Mouse (Mus musculus): ENCODE measurements around the gene Rasgrp2. TPM values are rescaled to one million over a fixed set of nuclear protein-coding genes. Genes with fewer than 3 reads are reported as not detected.
A peak's percentile ranks its signal among the peaks of the same experiment; 100 is the strongest.

Rasgrp2 gene
- polyA plus RNA-seq, 1 experiment from 2014 or later = 7.0 TPM

DNA sequence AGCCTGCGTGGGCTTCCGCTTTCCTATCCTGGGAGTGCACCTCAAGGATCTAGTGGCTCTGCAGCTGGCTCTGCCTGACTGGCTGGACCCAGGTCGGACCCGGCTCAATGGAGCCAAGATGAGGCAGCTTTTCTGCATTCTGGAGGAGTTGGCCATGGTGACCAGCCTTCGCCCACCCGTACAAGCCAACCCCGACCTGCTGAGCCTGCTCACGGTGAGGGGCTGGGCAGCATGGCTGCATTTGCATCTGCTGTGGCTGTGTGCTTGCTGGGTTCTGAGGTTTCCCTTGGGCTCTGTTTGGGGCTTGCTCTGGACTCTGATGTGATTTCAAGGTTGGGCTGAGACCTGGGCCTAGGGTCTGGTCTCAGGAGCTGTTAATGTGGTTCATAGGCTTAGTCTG is 8.0 kb downstream of the Rasgrp2 start:
- in situ Hi-C loops (cut with MboI; ENCODE audit: low pct_unique_long_range_greater_than_20kb) = no loop called here
- peaks cover 13% of the 10 kb centered on the region for H3K27me3 ChIP-seq
- ChIA-PET CTCF (no interaction called here), POLR2A (no interaction called here)
- DNase-seq (ENCODE audit: low read depth, low spot score) (no peak), ATAC-seq (no peak)
- no peak for TF ChIP-seq CTCF (IDR thresholded peaks at IDR 0.05)

DNA sequence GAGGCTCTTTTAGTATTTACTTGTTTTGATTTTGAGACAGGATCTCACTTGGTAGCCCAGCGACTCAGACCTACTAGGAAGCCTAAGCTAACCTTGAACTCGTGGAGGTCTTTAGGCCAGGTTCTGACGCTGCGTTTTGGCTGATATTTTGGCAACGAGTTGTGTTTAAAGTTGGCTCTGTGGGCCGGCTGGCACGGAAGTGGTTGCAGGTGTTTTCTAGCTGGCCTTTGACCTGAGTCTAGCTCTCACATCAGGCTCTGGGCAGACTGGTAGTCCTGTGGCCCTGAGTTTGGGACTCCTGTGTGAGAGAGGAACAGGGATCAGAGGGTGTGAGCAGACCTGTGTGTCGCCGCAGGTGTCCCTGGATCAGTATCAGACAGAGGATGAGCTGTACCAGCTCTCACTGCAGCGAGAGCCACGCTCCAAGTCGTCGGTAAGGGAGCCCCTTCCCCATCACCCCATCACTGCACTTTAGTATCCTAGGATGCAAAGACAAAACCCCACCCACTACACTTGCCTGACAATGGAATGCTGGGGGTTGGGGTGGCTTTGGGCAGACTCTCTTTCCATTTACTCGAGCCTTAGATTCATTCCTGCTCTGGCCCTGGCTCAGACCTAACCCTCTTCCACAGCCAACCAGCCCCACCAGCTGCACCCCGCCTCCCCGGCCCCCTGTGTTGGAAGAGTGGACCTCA is 8.8 kb downstream of the Rasgrp2 start:
- POLR2A ChIA-PET = no interaction called here
- CTCF ChIA-PET = no interaction called here
- in situ Hi-C loops (cut with MboI; ENCODE audit: low pct_unique_long_range_greater_than_20kb) = no loop called here
- TF ChIP-seq CTCF (IDR thresholded peaks at IDR 0.05) = no peak
- DNase-seq (ENCODE audit: low read depth, low spot score) (no peak), ATAC-seq (no peak)
- H3K27me3 ChIP-seq = peaks cover 18% of the 10 kb centered on the region

DNA sequence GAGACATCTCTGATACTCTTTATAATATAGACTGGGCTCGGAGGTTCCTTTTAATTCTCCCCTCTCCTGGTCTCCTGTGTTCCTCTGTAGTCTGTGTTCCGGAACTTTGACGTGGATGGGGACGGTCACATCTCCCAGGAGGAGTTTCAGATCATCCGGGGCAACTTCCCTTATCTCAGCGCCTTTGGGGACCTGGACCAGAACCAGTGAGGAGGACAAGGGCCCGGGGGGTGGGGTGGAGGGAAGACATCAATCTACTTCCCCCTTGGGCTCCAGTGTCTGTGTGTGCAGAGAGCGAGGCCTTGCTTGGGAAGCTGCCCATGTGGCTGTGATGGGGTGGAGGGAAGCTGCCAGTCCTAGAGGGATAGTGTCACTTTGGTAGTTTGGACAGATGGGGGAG is 9.6 kb downstream of the Rasgrp2 start:
- in situ Hi-C loops (cut with MboI; ENCODE audit: low pct_unique_long_range_greater_than_20kb) = no loop called here
- ATAC-seq = no peak
- no peak for DNase-seq (ENCODE audit: low read depth, low spot score)
- ChIA-PET POLR2A (interaction anchor here (0.5 kb wide), 1 partner anchor 214 kb away, joined by 4 read pairs; no protein-coding TSS in a partner anchor), CTCF (interaction anchor here (1.4 kb wide), 1 partner anchor 9 kb away, joined by 4 read pairs; no protein-coding TSS in a partner anchor)
- peaks cover 12% of the 10 kb centered on the region for H3K27me3 ChIP-seq
- TF ChIP-seq CTCF (IDR thresholded peaks at IDR 0.05) = no peak

DNA sequence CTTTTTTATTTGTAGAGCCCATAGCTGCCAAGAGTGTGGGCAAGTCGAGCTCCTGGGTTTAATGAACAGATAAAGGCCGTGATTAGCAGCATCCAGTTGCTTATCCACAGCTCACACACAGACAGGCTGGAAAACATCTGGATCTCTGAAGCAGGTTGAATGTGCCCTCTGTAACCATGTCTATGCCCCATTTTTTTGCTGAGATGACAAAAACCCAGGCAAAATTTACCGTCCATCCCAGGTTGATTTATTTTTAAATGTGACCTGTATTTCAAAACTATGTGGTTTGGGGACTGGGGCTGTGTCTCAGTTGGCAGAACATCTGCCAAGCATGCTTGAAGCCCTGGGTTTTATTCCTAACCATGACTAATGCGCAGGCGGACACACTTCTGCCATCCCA is 10.0 kb downstream of the Rasgrp2 start:
- in situ Hi-C loops (cut with MboI; ENCODE audit: low pct_unique_long_range_greater_than_20kb) = no loop called here
- H3K27me3 ChIP-seq = peaks cover 12% of the 10 kb centered on the region
- POLR2A ChIA-PET = interaction anchor here (0.5 kb wide), 1 partner anchor 214 kb away, joined by 4 read pairs; no protein-coding TSS in a partner anchor
- CTCF ChIA-PET = interaction anchor here (1.4 kb wide), 1 partner anchor 9 kb away, joined by 4 read pairs; no protein-coding TSS in a partner anchor
- no peak for TF ChIP-seq CTCF (IDR thresholded peaks at IDR 0.05)
- no peak for ATAC-seq
- DNase-seq (ENCODE audit: low read depth, low spot score) = no peak

DNA sequence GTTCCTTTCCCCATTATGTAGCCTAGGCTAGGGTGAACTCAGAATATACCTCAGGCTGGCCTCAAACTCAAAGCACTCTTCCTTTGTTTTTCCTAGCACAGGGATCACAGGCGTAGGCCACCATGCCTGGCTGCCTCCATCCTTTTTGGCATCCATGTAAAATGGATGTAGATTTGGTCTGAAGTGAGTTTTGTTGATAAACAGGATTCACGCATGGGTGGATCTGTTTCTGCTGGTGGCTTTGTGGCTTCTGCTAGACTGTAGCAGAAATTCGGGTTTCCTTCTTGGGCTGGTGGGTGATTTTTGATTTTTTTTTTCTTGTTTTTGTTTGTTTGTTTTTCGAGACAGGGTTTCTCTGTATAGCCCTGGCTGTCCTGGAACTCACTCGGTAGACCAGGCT is 10.8 kb downstream of the Rasgrp2 start:
- ChIA-PET POLR2A (interaction anchor here (0.6 kb wide), 1 partner anchor 43 kb away, joined by 4 read pairs; no protein-coding TSS in a partner anchor), CTCF (interaction anchor here (1.4 kb wide), 1 partner anchor 8 kb away, joined by 4 read pairs; no protein-coding TSS in a partner anchor)
- in situ Hi-C loops (cut with MboI; ENCODE audit: low pct_unique_long_range_greater_than_20kb) = no loop called here
- peaks cover 12% of the 10 kb centered on the region for H3K27me3 ChIP-seq
- TF ChIP-seq CTCF (IDR thresholded peaks at IDR 0.05) = no peak
- no peak for DNase-seq (ENCODE audit: low read depth, low spot score)
- ATAC-seq = no peak

DNA sequence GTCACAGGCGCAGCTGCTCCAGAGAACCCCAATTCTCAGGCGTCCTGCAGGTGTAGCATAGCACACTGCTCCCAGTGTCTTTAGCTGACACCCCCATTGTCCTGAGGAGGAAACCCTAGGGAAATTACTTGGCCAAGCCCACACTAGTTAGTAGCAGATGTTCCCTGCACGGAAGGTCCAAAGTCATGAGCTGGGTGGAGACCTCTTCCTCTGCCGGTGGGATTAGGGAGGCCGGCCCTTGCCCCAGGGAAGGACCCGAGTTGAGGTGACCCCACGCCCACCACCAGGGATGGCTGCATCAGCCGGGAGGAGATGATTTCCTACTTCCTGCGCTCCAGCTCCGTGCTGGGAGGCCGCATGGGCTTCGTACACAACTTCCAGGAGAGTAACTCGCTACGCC is 13.7 kb downstream of the Rasgrp2 start:
- H3K27me3 ChIP-seq = peaks cover 19% of the 10 kb centered on the region
- CTCF ChIA-PET = no interaction called here
- ATAC-seq (no peak), DNase-seq (ENCODE audit: low read depth, low spot score) (no peak)
- POLR2A ChIA-PET = no interaction called here
- in situ Hi-C loops (cut with MboI; ENCODE audit: low pct_unique_long_range_greater_than_20kb) = no loop called here
- TF ChIP-seq CTCF (IDR thresholded peaks at IDR 0.05) = no peak

DNA sequence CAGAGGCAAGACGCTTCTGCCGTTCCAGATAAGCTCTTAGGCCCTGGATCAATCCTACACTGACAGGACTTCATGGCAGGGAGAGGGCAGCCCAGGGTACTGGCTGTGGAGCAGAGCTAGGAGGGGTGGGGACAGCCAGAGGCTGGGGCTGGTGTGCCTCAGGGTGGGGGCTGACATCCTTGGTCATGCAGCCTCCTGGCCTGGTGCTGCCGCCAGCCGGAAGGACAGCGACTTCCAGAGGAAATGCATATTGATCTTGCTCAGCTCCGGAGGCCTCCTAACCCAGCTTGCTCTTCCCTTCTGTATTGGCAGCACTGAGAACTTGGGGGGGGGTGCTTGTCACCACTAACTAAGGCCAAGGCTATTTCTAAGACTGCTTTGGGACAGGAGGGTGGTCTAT is 16.3 kb downstream of the Rasgrp2 start:
- POLR2A ChIA-PET = interaction anchor here (1.0 kb wide), 1 partner anchor 10 kb away, joined by 3 read pairs; no protein-coding TSS in a partner anchor
- CTCF ChIA-PET = no interaction called here
- no peak for TF ChIP-seq CTCF (IDR thresholded peaks at IDR 0.05)
- DNase-seq (ENCODE audit: low read depth, low spot score) (no peak), ATAC-seq (no peak)
- peaks cover 31% of the 10 kb centered on the region for H3K27me3 ChIP-seq
- in situ Hi-C loops (cut with MboI; ENCODE audit: low pct_unique_long_range_greater_than_20kb) = no loop called here

DNA sequence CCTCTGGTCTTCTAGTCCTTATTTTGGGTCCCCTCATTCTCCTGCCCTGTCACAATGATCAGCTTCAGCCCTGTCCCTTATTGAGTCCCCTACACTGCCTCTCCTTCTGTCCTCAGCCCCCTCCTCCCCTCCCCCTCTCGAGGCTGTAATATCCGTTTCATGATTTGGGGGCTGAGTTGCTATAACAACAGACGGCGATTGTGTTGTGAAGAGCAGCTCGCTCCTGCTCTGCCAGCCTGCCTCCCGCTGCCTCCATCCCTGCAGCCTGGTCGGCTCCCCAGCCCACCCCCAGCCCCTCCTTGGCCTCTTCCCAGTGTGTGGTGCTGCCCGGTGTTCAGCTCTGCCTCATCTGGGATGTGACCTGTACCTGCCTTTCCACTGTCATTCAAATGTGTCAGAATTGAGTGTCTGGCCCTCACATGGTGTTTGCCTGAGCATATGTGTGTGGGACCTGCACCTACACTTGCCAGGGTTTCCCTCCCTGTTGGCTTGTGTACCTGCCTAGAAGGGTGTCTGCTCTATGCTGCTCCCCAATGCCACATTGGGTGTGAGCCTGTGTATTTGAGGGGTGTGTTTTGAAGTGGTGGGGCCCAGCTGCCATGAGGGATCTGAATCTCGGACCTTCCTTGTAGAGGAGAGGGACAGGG is 17.1 kb downstream of the Rasgrp2 start:
- ATAC-seq = no peak
- in situ Hi-C loops (cut with MboI; ENCODE audit: low pct_unique_long_range_greater_than_20kb) = no loop called here

DNA sequence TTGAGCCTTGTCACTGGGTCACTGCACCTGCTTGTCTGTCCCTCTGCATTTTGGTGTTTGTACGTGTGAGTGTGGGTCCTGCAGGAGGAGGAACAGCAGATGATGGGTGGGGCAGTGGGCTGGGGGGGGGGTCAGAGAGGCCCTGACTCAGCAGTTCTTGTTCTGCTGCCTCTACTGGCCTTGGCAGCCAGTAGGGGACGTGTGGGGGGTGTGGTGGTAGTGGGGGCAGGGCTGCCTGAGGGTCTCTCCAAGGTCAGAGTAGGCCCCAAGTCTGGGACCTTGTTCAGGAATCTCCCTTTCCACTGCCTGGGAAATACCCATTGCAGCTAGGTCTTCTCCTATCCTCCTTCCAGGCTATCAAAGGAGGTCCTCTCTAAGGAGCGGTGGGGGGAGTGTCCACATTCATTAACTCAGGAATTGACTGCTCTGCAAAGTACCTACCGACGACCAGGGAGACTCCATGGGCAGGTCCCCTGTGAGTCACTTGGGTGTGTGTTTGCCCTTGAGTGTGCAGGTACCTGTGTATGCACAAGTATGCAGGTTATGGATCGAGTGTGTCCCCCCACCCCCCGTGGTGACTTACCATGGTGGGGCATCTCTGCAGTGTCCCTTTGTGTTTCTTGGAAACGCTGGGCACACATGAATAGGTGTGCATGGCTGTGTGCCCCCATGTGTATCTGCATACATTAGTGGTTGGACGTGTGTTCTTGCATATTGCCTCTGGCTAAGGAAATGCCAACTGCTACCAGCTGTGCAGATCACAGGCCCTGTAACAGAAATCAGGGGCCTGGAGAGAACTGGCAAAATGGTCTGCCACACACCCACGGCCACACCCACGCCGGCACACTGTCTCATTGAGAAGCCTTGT is 18.0 kb downstream of the Rasgrp2 start:
- ChIA-PET CTCF (interaction anchor here (0.7 to 1.3 kb wide), 6 partner anchors 8 to 50 kb away, joined by 3 to 5 read pairs (median 3); no protein-coding TSS in a partner anchor), POLR2A (no interaction called here)
- ATAC-seq (no peak), DNase-seq (ENCODE audit: low read depth, low spot score) (no peak)
- peaks cover 40% of the 10 kb centered on the region for H3K27me3 ChIP-seq
- TF ChIP-seq CTCF (IDR thresholded peaks at IDR 0.05) = no peak
- in situ Hi-C loops (cut with MboI; ENCODE audit: low pct_unique_long_range_greater_than_20kb) = no loop called here

More for the DNA sequence above, 17.1 kb downstream of the Rasgrp2 start:
- ChIA-PET POLR2A (interaction anchor here (0.7 kb wide), 1 partner anchor 195 kb away, joined by 3 read pairs; no protein-coding TSS in a partner anchor), CTCF (no interaction called here)
- peaks cover 39% of the 10 kb centered on the region for H3K27me3 ChIP-seq
- TF ChIP-seq CTCF (IDR thresholded peaks at IDR 0.05) = no peak
- no peak for DNase-seq (ENCODE audit: low read depth, low spot score)

DNA sequence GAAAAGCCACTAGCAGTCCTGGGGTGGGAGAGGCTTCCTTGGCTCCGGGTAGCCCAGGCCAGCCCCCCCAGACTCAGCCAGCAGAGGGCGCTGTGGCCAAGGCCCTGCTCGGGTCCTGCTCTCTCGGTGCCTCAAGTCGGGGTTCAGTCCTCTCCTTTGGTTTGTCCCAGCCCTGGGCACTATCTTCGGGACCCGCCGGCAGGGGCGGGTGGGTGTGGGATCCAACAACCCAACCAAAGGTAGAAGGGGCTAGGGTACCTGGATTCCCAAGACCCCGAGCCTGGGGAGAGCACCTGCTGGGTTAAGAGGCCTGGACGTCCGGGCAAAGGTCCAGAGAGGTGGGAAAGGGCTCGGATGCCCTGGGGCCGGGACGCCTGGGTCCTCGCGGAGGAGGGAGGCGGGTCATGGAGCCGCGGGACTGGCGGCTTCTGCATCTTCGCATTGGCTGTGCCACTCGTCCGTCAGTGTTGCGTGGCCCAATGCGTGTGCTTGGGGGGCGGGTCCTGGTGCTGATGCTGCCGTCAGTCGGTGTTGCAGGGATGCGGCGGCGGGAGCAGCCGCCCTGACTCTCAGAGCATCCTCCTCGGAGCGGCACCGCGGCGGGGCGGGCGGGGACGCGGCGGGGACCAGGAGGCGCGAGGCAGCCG is 19.2 kb downstream of the Rasgrp2 start, which contains the start of gene Nrxn2:
Nrxn2 (plus strand) TSS at position 499 of the 647 bp plus-strand sequence.
- in situ Hi-C loops (cut with MboI; ENCODE audit: low pct_unique_long_range_greater_than_20kb) = no loop called here
- ATAC-seq = peak; percentile 72
- no peak for TF ChIP-seq CTCF (IDR thresholded peaks at IDR 0.05)
- H3K27me3 ChIP-seq = peaks cover 38% of the 10 kb centered on the region
- ChIA-PET CTCF (interaction anchor here (0.7 to 1.3 kb wide), 6 partner anchors 9 to 51 kb away, joined by 3 to 5 read pairs (median 3); no protein-coding TSS in a partner anchor), POLR2A (no interaction called here)
- no peak for DNase-seq (ENCODE audit: low read depth, low spot score)
